Mouse (Mus musculus): Measurements from ENCODE around the gene Socs1. TPM values are rescaled to one million over a fixed set of nuclear protein-coding genes. Genes with fewer than 3 reads are reported as not detected.
A peak's percentile ranks its signal among the peaks of the same experiment; 100 is the strongest.

The Socs1 gene
- polyA plus RNA-seq, 1 experiment from 2014 or later = 1.7 TPM

DNA sequence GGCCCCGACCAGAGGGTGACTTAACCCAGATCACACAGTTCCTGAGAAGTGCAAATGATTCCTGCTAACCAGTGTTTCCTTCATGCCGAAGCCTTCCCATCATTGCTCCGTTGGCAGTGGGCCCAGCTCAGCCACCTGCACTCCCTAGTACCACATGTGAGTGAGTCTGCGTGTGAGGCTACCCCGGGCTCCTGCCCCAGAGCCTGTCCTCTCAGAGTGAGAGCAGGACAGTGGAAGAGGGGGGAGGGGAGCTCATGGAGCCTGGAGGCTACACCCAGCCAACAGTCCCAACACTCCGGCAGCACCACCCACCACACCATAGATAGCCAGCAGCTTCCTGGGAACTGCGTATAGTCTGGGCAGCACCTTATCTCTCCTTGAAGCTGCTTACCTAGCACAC lies 35.5 kb downstream of the Socs1 start:
- 51% methylated on average over 7 of the region's 7 CpGs for WGBS
- Histone ChIP-seq H3K9me3 (no peaks in the 10 kb centered on the region), H3K27ac (replicated peaks) (no peak overlapping the region), H3K4me1 (peaks cover 9% of the 10 kb centered on the region; the same call in 1 of the 2 replicates), H3K9ac (replicated peaks) (no peak overlapping the region), H3K36me3 (no peaks in the 10 kb centered on the region), H3K4me3 (no peak overlapping the region), H3K4me2 (replicated peaks) (no peak overlapping the region), H3K27me3 (no peaks in the 10 kb centered on the region)
- peak; percentile 76 for ATAC-seq (replicated peaks)

DNA sequence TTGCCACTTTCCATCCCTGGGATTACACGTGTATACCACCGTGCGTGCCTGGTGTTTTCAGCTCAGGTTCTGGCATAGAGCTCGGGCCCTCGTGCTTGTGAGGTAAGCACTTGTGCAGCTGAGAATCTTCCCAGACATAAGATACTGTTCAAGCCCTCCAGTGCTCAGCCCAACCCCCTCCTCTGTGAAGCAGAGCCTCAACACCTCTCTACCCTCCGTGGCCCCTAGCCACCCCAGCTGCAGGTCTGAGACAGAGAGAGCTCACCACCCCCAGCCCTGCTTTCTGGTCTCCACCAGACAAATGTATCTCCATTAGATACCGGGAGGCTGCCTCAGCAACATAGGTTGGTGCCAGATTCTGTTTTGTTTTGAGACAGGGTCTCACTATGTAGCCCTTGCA lies 36.1 kb downstream of the Socs1 start:
- Histone ChIP-seq H3K36me3 (no peaks in the 10 kb centered on the region), H3K27ac (replicated peaks) (no peak overlapping the region), H3K27me3 (no peaks in the 10 kb centered on the region), H3K9ac (replicated peaks) (no peak overlapping the region), H3K9me3 (no peaks in the 10 kb centered on the region), H3K4me1 (peaks cover 9% of the 10 kb centered on the region; the same call in 1 of the 2 replicates), H3K4me3 (no peak overlapping the region), H3K4me2 (replicated peaks) (no peak overlapping the region)
- ATAC-seq (replicated peaks) = peak; percentile 23; the same call in 1 of the 2 replicates
- WGBS = 72% methylated on average over 7 of the region's 7 CpGs

DNA sequence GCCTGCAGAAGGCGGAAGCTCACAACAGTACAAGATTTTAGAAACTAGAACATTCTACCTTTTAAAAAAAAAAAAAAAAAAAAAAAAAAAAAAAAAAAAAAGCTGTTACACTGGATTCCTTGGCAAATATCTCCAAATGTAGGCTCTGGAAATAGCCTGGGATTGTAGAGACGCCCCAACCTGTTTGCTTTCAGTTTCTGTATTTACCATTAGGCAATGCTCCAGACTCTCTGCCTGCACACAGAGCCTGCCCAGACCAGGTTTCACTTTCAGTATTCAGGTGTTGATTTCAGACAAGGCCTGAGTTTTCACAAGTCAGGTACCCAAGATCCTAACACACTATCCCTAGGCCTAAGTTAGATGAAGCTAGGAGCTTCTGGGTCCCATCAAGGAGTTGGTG lies 44.3 kb downstream of the Socs1 start:
- H3K4me2 ChIP-seq (replicated peaks) = no peak overlapping the region
- WGBS = 91% methylated on average over 2 of the region's 2 CpGs
- no peaks in the 10 kb centered on the region for H3K9me3 ChIP-seq
- no peaks in the 10 kb centered on the region for H3K36me3 ChIP-seq
- no peaks in the 10 kb centered on the region for H3K27me3 ChIP-seq
- H3K27ac ChIP-seq (replicated peaks) = no peak overlapping the region
- no peaks in the 10 kb centered on the region for H3K4me1 ChIP-seq
- ATAC-seq (replicated peaks) = no peak
- H3K9ac ChIP-seq (replicated peaks) = no peak overlapping the region
- no peak overlapping the region for H3K4me3 ChIP-seq

DNA sequence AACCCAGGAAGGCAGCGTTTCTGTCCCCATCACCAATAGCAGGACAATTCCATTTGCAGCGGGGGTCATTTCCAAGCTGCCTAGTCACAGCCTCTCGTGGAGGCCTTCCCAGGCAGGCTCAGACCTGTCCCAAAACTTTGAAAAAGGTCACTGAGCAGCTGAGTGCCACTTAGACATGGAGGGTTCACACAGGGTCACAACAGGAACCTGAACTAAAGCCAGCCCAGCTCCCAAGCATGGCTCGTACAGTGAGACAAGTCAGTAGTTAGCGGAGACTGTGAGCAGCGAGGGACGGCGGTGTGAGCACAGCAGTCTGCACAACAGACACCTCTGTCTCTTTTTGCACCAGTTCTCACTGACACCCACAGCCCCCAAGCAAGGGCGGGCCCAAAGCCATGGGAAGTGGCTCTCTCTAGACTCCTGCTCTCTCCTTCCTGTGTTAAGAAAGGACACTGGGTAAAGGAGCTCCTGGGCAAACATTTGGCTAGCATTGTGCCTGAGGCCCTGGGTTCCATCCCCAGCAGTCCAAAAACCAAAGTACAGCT lies 45.4 kb downstream of the Socs1 start:
- 69% methylated on average over 9 of the region's 9 CpGs for WGBS
- no peak for ATAC-seq (replicated peaks)
- Histone ChIP-seq H3K4me1 (no peaks in the 10 kb centered on the region), H3K9ac (replicated peaks) (no peak overlapping the region), H3K27ac (replicated peaks) (no peak overlapping the region), H3K4me3 (no peak overlapping the region), H3K36me3 (no peaks in the 10 kb centered on the region), H3K27me3 (no peaks in the 10 kb centered on the region), H3K9me3 (no peaks in the 10 kb centered on the region), H3K4me2 (replicated peaks) (no peak overlapping the region)

DNA sequence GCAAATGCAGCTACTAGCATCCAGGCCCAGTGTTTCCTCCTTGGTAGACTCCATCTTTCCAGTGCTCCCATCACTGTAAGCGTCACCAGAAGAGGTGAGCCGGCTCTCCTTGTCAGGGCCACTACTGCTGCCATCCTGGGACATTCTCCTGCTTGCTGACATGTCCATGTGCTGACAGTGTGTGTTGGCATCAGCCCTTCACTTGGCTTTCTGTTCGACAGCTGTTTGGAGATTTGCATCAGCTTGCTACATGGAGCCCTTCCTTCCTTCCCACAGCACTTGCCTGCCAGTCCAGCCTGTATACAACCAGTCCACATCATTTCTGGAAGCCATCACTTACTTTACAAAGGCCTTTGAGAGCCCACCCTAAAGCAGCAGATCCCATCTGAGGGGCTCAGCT lies 46.5 kb downstream of the Socs1 start:
- Histone ChIP-seq H3K4me3 (no peak overlapping the region), H3K36me3 (no peaks in the 10 kb centered on the region), H3K9ac (replicated peaks) (no peak overlapping the region), H3K27ac (replicated peaks) (no peak overlapping the region), H3K9me3 (no peaks in the 10 kb centered on the region), H3K27me3 (no peaks in the 10 kb centered on the region), H3K4me2 (replicated peaks) (no peak overlapping the region), H3K4me1 (no peaks in the 10 kb centered on the region)
- no peak for ATAC-seq (replicated peaks)
- 88% methylated on average over 3 of the region's 3 CpGs for WGBS

DNA sequence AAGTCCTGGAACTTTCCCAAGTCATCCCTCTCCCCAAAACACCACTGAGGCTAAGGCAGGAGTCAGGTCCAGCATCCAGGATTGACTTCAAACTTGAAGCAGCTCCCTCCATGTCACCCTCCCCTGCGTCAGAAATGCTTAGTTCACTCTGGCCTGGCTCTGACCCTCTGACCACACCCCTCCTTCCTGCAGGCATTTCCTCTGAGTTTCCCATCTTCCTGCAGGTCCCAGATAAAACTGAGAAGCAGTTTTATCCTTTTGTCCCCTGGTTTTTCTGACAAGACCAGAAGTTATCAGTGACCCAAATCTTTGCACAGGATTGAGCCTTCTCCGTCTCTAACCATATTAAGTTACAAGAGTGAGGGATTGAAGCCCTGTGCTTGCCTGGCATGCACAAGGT lies 47.8 kb downstream of the Socs1 start:
- Histone ChIP-seq H3K9ac (replicated peaks) (no peak overlapping the region), H3K36me3 (no peaks in the 10 kb centered on the region), H3K4me3 (no peak overlapping the region), H3K4me2 (replicated peaks) (no peak overlapping the region), H3K4me1 (no peaks in the 10 kb centered on the region), H3K27me3 (no peaks in the 10 kb centered on the region), H3K9me3 (no peaks in the 10 kb centered on the region), H3K27ac (replicated peaks) (no peak overlapping the region)
- ATAC-seq (replicated peaks) = no peak
- WGBS = 62% methylated on average over 2 of the region's 2 CpGs

DNA sequence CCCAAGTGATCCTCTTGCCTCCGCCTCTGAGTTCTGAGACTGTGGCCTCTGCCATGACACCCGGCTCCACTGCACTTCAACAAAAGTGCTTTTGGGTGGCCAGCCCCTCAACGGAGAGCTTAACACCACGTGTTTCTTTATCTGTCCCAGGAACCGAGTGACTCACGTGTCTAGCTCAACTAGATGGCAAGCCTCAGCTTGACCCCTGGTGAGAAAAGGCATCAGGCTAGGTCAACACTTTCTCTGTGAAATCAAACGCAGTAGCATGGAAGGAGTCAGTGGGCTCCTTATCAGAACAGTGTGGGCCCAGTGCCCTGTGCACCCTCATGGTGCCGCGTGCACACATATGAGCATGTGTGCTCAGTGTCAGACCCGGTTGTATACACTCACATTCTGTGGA lies 49.0 kb downstream of the Socs1 start:
- Histone ChIP-seq H3K4me1 (no peaks in the 10 kb centered on the region), H3K9ac (replicated peaks) (no peak overlapping the region), H3K4me2 (replicated peaks) (no peak overlapping the region), H3K36me3 (no peaks in the 10 kb centered on the region), H3K27ac (replicated peaks) (no peak overlapping the region), H3K9me3 (no peaks in the 10 kb centered on the region), H3K27me3 (no peaks in the 10 kb centered on the region), H3K4me3 (no peak overlapping the region)
- WGBS = 73% methylated on average over 10 of the region's 10 CpGs
- no peak for ATAC-seq (replicated peaks)

DNA sequence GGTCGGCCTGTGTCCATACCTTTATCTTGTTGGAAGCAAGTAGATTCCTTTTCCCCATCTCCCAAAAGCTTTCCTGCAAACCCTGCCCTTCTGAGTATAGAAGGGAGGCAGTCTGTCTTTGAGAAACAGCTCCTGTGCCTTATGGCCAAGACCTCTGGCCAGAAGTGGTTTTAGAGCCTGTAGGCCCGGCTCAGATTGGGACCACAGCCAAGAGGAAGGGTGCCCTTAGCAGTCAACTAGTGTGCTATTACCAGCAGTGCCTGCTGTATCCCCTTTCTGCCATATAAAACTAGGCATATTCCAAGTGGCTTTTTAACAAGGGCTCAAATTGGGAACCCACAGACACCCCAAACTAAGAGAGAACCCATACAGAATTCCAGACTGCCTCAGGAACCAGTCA lies 49.6 kb downstream of the Socs1 start:
- WGBS = 80% methylated on average over 2 of the region's 2 CpGs

DNA sequence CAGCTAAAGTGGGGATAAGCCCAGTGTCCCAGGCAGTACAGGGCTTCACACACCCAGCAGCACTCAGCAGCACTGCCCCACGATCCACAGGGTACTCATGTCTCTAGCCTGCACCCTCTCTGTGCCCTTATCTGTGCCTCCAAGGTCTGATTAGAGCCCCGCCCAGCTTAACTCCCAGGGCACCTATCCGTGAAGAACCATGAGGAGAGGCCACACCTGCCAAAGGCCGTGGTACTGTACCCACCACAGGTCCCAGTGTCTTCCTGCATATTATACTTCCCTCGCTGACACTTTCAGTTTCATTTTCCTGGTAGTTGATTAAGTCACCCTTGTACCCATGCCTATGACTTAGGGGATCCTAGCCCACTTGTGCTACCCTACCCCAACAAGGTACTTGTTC lies 52.9 kb downstream of the Socs1 start:
- H3K27me3 ChIP-seq = no peaks in the 10 kb centered on the region
- no peak overlapping the region for H3K9ac ChIP-seq (replicated peaks)
- no peak for ATAC-seq (replicated peaks)
- H3K4me1 ChIP-seq = no peaks in the 10 kb centered on the region
- no peak overlapping the region for H3K4me3 ChIP-seq
- no peaks in the 10 kb centered on the region for H3K36me3 ChIP-seq
- H3K9me3 ChIP-seq = no peaks in the 10 kb centered on the region
- no peak overlapping the region for H3K4me2 ChIP-seq (replicated peaks)
- WGBS = 91% methylated on average over 5 of the region's 5 CpGs
- H3K27ac ChIP-seq (replicated peaks) = no peak overlapping the region

More for the DNA sequence above, 49.6 kb downstream of the Socs1 start:
- ATAC-seq (replicated peaks) = no peak
- Histone ChIP-seq H3K9ac (replicated peaks) (no peak overlapping the region), H3K27me3 (no peaks in the 10 kb centered on the region), H3K4me1 (no peaks in the 10 kb centered on the region), H3K36me3 (no peaks in the 10 kb centered on the region), H3K9me3 (no peaks in the 10 kb centered on the region), H3K4me3 (no peak overlapping the region), H3K4me2 (replicated peaks) (no peak overlapping the region), H3K27ac (replicated peaks) (no peak overlapping the region)

Other genes with a start within 250 kb of the Socs1 start
- 18.1 and 18.3 TPM in 2 replicates for gene Dexi, start 242.5 kb downstream of the Socs1 start, polyA plus RNA-seq (2015; fragmentation: Nextera tagmentation; extraction: Ambion mirVana)
- 71.2 and 77.1 TPM in 2 replicates for gene Clec16a, start 240.2 kb downstream of the Socs1 start, polyA plus RNA-seq (2015; fragmentation: Nextera tagmentation; extraction: Ambion mirVana)
- not detected in 2 replicates for gene Tnp2, start 3.1 kb upstream of the Socs1 start, polyA plus RNA-seq (2015; fragmentation: Nextera tagmentation; extraction: Ambion mirVana)
- gene Prm3, start 5.4 kb upstream of the Socs1 start, polyA plus RNA-seq (2015; fragmentation: Nextera tagmentation; extraction: Ambion mirVana) = not detected in 2 replicates
- not detected in 2 replicates for gene Prm2, start 10.6 kb upstream of the Socs1 start, polyA plus RNA-seq (2015; fragmentation: Nextera tagmentation; extraction: Ambion mirVana)
- gene Prm1, start 20.3 kb upstream of the Socs1 start, polyA plus RNA-seq (2015; fragmentation: Nextera tagmentation; extraction: Ambion mirVana) = not detected in 2 replicates
- gene Gm11172, start 27.4 kb upstream of the Socs1 start, polyA plus RNA-seq (2015; fragmentation: Nextera tagmentation; extraction: Ambion mirVana) = not detected in 2 replicates
- gene Rmi2, start 49.5 kb upstream of the Socs1 start, polyA plus RNA-seq (2015; fragmentation: Nextera tagmentation; extraction: Ambion mirVana) = 0.94 and 1.5 TPM in 2 replicates

Data from forebrain, embryonic 15.5 days (tissue).